Comparison of ENCODE assay signal across 8 mouse cellular contexts in genomic region chr4:31823574-31824348, GRCm38 (mm10).
DNase-seq lines count a peak whose midpoint lies in the region; ATAC-seq and TF ChIP-seq lines count a peak whose summit lies in the region.

No protein-coding gene starts in this region.

- no peaks in the 10 kb centered on the region for H3K36me3 ChIP-seq in liver, adult 2 months (ENCODE audit: control insufficient read depth, insufficient read depth, low read length)
- H3K36me3 ChIP-seq in liver, embryonic 15.5 days (replicated peaks): no peaks in the 10 kb centered on the region
- H3K36me3 ChIP-seq in splenic B cell, adult 2 months (ENCODE audit: control insufficient read depth, insufficient read depth, low read length, poor library complexity, severe bottlenecking): no peaks in the 10 kb centered on the region

- TF ChIP-seq CTCF in liver, adult 2 months (IDR thresholded peaks at IDR 0.05; ENCODE audit: low read depth, low read length): no peak

- DNase-seq in liver, adult 2 months (ENCODE audit: extremely low read depth, low read depth, low spot score): peak; percentile 12
- no peak for DNase-seq in liver
- DNase-seq in embryo, embryonic 11 days: peak; percentile 57
- peak; percentile 30 for DNase-seq in splenic B cell, adult 2 months (ENCODE audit: low read depth, low spot score)
- no peak for DNase-seq in cerebellum, postnatal 14 days
- no peak for DNase-seq in right cerebral cortex, adult 2 months (ENCODE audit: low spot score in 2 of 2)

- H3K9me3 ChIP-seq in liver, embryonic 15.5 days (replicated peaks): no peaks in the 10 kb centered on the region

- peak overlapping the region; percentile 21 for H3K4me2 ChIP-seq in liver, embryonic 15.5 days

- TF ChIP-seq POLR2A in liver, adult 2 months (IDR thresholded peaks at IDR 0.05; ENCODE audit: extremely low read depth, insufficient read depth, low read length): no peak

- peak; percentile 90 for ATAC-seq in inflammation-experienced regulatory T-cells, adult 6 months
- ATAC-seq in liver, embryonic 15.5 days (ENCODE audit: insufficient read depth): no peak

- peak overlapping the region; percentile 1; the same call in 1 of the 2 replicates for H3K4me3 ChIP-seq in liver, adult 2 months (ENCODE audit: insufficient read depth, low read depth, low read length)
- no peak overlapping the region for H3K4me3 ChIP-seq in liver, embryonic 15.5 days (replicated peaks)

- H3K27me3 ChIP-seq in liver, adult 2 months (ENCODE audit: control insufficient read depth, insufficient read depth, low read length): no peaks in the 10 kb centered on the region
- no peaks in the 10 kb centered on the region for H3K27me3 ChIP-seq in liver, embryonic 15.5 days
- H3K27me3 ChIP-seq in splenic B cell, adult 2 months (ENCODE audit: control insufficient read depth, insufficient read depth, low read length, poor library complexity, severe bottlenecking): no peaks in the 10 kb centered on the region; the same call in 1 of the 2 replicates

- H3K4me1 ChIP-seq in liver, adult 2 months (ENCODE audit: control insufficient read depth, insufficient read depth, low read length): peaks cover 3% of the 10 kb centered on the region; the same call in 1 of the 2 replicates
- no peaks in the 10 kb centered on the region for H3K4me1 ChIP-seq in liver, embryonic 15.5 days (replicated peaks)

- WGBS in liver, adult 2 months: 38% methylated on average over 19 of the region's 19 CpGs
- 50% methylated on average over 19 of the region's 19 CpGs for WGBS in liver, embryonic 15.5 days (ENCODE audit: insufficient replicate concordance)

- no peak overlapping the region for H3K9ac ChIP-seq in liver, adult 2 months (ENCODE audit: low read depth, low read length)
- H3K9ac ChIP-seq in liver, embryonic 15.5 days: no peak overlapping the region

- H3K79me2 ChIP-seq in liver, adult 2 months (ENCODE audit: control insufficient read depth, insufficient read depth, low read length): no peaks in the 10 kb centered on the region

- no peak overlapping the region for H3K27ac ChIP-seq in liver, adult 2 months (replicated peaks; ENCODE audit: insufficient read depth, low read depth, low read length)
- no peak overlapping the region for H3K27ac ChIP-seq in liver, embryonic 15.5 days (replicated peaks)

Comparison
In these comparisons a context has a peak if more than half of its experiments do, and no peak if none do; other contexts are left out.
1. DNase-seq: peak in liver, adult 2 months (single experiment), embryo, embryonic 11 days (single experiment) and splenic B cell, adult 2 months (single experiment); none in liver (single experiment), cerebellum, postnatal 14 days (0 of 2) and right cerebral cortex, adult 2 months (0 of 2).